Mouse (Mus musculus) cerebellum, adult 2 months (tissue): Measurements from ENCODE around the gene Mast4. TPM values are rescaled to one million over a fixed set of nuclear protein-coding genes. Genes with fewer than 3 reads are reported as not detected.

Experiments
- DNase-seq, 2 experiments: peaks; one replicate each; pipeline ENCODE4 v3.0.0; 2021
- H3K27ac ChIP-seq: fragments of 200-500 bp; 2 replicates; pipeline ENCODE4 v1.5.1; 2012; ENCODE audit warnings: low read length, control low read depth, inconsistent platforms; ENCODE audit not compliant: insufficient read depth
- H3K27me3 ChIP-seq: fragments of 200-500 bp; 2 replicates; pipeline ENCODE4 v1.6.1; 2012; ENCODE audit warnings: inconsistent platforms, mild to moderate bottlenecking, low read length, moderate library complexity; ENCODE audit not compliant: control insufficient read depth, insufficient read depth
- H3K4me1 ChIP-seq: fragments of 200-500 bp; 2 replicates; pipeline ENCODE4 v1.6.1; 2011; ENCODE audit warnings: low read length; ENCODE audit not compliant: control insufficient read depth, insufficient read depth
- H3K4me3 ChIP-seq: fragments of 200-500 bp; replicated peaks from 2 replicates; pipeline ENCODE3; 2011; ENCODE audit warnings: mild to moderate bottlenecking, low read depth, low read length, control low read depth; ENCODE audit not compliant: insufficient read depth
- CTCF ChIP-seq: fragments of 200-500 bp; IDR thresholded peaks from 2 replicates; pipeline ENCODE4 v1.5.1; 2011; ENCODE audit warnings: low read depth, mild to moderate bottlenecking, control low read depth, low read length, moderate library complexity, borderline replicate concordance; ENCODE audit not compliant: insufficient read depth
- POLR2A ChIP-seq: fragments of 200-500 bp; IDR thresholded peaks from 2 replicates; pipeline ENCODE4 v1.6.1; 2011; ENCODE audit warnings: low read length, control low read depth, borderline replicate concordance; ENCODE audit not compliant: insufficient read depth
- WGBS: fragments of 180-500 bp; shearing (Covaris S2); methylation state at CpG from one replicate; pipeline ENCODE4 v1.1.7; 2018; 5-methylcytosine and 5-hydroxymethylcytosine counted together
- polyA plus RNA-seq: library from polyadenylated mRNA; depleted of rRNA; stranded (reverse); fragments of >200 nt; gene quantifications from 2 replicates; pipeline ENCODE4 v1.2.3, GENCODE M21; 2012

Mast4 gene
- polyA plus RNA-seq, 1 experiment: 21.2 TPM

- H3K27ac ChIP-seq: no peak overlapping the region
- no peaks in the 10 kb centered on the region for H3K4me1 ChIP-seq
- H3K27me3 ChIP-seq: no peaks in the 10 kb centered on the region
- no peak for TF ChIP-seq POLR2A
- TF ChIP-seq CTCF: no peak
- H3K4me3 ChIP-seq: no peak overlapping the region
- no peak for DNase-seq
- 61% methylated on average over 10 of the region's 10 CpGs for WGBS
Measured at GRCm38 (mm10) chr13:103201016-103201760, 133.1 kb downstream of the Mast4 start.

GRCm38 (mm10) chr13:103199823-103200660, 134.3 kb downstream of the Mast4 start:
- 64% methylated on average over 2 of the region's 2 CpGs for WGBS
- DNase-seq: no peak
- no peak overlapping the region for H3K27ac ChIP-seq

GRCm38 (mm10) chr13:103198210-103198940, 135.9 kb downstream of the Mast4 start:
- WGBS: 85% methylated on average over 9 of the region's 9 CpGs
- TF ChIP-seq CTCF: no peak
- TF ChIP-seq POLR2A: no peak
- Histone ChIP-seq H3K4me1 (no peaks in the 10 kb centered on the region), H3K27me3 (no peaks in the 10 kb centered on the region), H3K27ac (no peak overlapping the region), H3K4me3 (no peak overlapping the region)
- no peak for DNase-seq

More at GRCm38 (mm10) chr13:103199823-103200660, 134.3 kb downstream of the Mast4 start:
- Histone ChIP-seq H3K4me1 (no peaks in the 10 kb centered on the region), H3K4me3 (no peak overlapping the region), H3K27me3 (no peaks in the 10 kb centered on the region)
- TF ChIP-seq POLR2A: no peak
- TF ChIP-seq CTCF: no peak

GRCm38 (mm10) chr13:103196307-103196706, 138.0 kb downstream of the Mast4 start:
- Histone ChIP-seq H3K27me3 (no peaks in the 10 kb centered on the region), H3K4me3 (no peak overlapping the region), H3K4me1 (no peaks in the 10 kb centered on the region), H3K27ac (no peak overlapping the region)
- 66% methylated on average over 5 of the region's 5 CpGs for WGBS
- no peak for DNase-seq
- no peak for TF ChIP-seq CTCF
- TF ChIP-seq POLR2A: no peak

GRCm38 (mm10) chr13:103195847-103196246, 138.4 kb downstream of the Mast4 start:
- no peaks in the 10 kb centered on the region for H3K27me3 ChIP-seq
- no peaks in the 10 kb centered on the region for H3K4me1 ChIP-seq
- 84% methylated on average over 3 of the region's 3 CpGs for WGBS
- H3K27ac ChIP-seq: no peak overlapping the region
- no peak overlapping the region for H3K4me3 ChIP-seq
- no peak for DNase-seq
- TF ChIP-seq CTCF: no peak
- TF ChIP-seq POLR2A: no peak

GRCm38 (mm10) chr13:103183566-103183965, 150.7 kb downstream of the Mast4 start:
- 91% methylated on average over 5 of the region's 5 CpGs for WGBS
- Histone ChIP-seq H3K27ac (no peak overlapping the region), H3K27me3 (no peaks in the 10 kb centered on the region), H3K4me3 (no peak overlapping the region), H3K4me1 (no peaks in the 10 kb centered on the region)
- no peak for DNase-seq
- TF ChIP-seq CTCF: no peak
- TF ChIP-seq POLR2A: no peak

GRCm38 (mm10) chr13:103181836-103182235, 152.5 kb downstream of the Mast4 start:
- WGBS: 98% methylated on average over 9 of the region's 9 CpGs
- Histone ChIP-seq H3K27ac (no peak overlapping the region), H3K4me1 (no peaks in the 10 kb centered on the region), H3K4me3 (no peak overlapping the region), H3K27me3 (no peaks in the 10 kb centered on the region)
- no peak for DNase-seq
- TF ChIP-seq POLR2A (no peak), CTCF (no peak)
